Mouse (Mus musculus): Measurements from ENCODE around the gene Cxcr5. TPM values are rescaled to one million over a fixed set of nuclear protein-coding genes. Genes with fewer than 3 reads are reported as not detected.

The Cxcr5 gene
- polyA plus RNA-seq, 1 experiment, result not detected

GRCm38 (mm10) chr9:44551138-44551537 is 10.5 kb downstream of the Cxcr5 start:
- Histone ChIP-seq H3K4me3 (replicated peaks) (no peak overlapping the region), H3K4me1 (ENCODE audit: control insufficient read depth) (no peaks in the 10 kb centered on the region), H3K27me3 (ENCODE audit: control insufficient read depth) (no peaks in the 10 kb centered on the region)

GRCm38 (mm10) chr9:44548412-44549152 is 13.1 kb downstream of the Cxcr5 start:
- H3K4me3 ChIP-seq (replicated peaks), result no peak overlapping the region
- TF ChIP-seq GATA1 (IDR thresholded peaks at IDR 0.05; ENCODE audit: low read length) (no peak), TAL1 (IDR thresholded peaks at IDR 0.05; ENCODE audit: low read length) (no peak)
- no peaks in the 10 kb centered on the region for H3K36me3 ChIP-seq (ENCODE audit: control insufficient read depth)
- no peaks in the 10 kb centered on the region for H3K27me3 ChIP-seq (ENCODE audit: control insufficient read depth)
- no peaks in the 10 kb centered on the region for H3K9me3 ChIP-seq (ENCODE audit: control insufficient read depth, low read length)
- H3K4me1 ChIP-seq (ENCODE audit: control insufficient read depth), result no peaks in the 10 kb centered on the region

More at GRCm38 (mm10) chr9:44551138-44551537, 10.5 kb downstream of the Cxcr5 start:
- TF ChIP-seq GATA1 (IDR thresholded peaks at IDR 0.05; ENCODE audit: low read length) (no peak), TAL1 (IDR thresholded peaks at IDR 0.05; ENCODE audit: low read length) (no peak)
- Histone ChIP-seq H3K36me3 (ENCODE audit: control insufficient read depth) (no peaks in the 10 kb centered on the region), H3K9me3 (ENCODE audit: control insufficient read depth, low read length) (no peaks in the 10 kb centered on the region)

- Histone ChIP-seq H3K4me3 (replicated peaks) (no peak overlapping the region), H3K9me3 (ENCODE audit: control insufficient read depth, low read length) (no peaks in the 10 kb centered on the region), H3K36me3 (ENCODE audit: control insufficient read depth) (no peaks in the 10 kb centered on the region), H3K4me1 (ENCODE audit: control insufficient read depth) (no peaks in the 10 kb centered on the region), H3K27me3 (ENCODE audit: control insufficient read depth) (no peaks in the 10 kb centered on the region)
- no peak for TF ChIP-seq TAL1 (IDR thresholded peaks at IDR 0.05; ENCODE audit: low read length)
- no peak for TF ChIP-seq GATA1 (IDR thresholded peaks at IDR 0.05; ENCODE audit: low read length)
Observed at GRCm38 (mm10) chr9:44544986-44545385, 16.7 kb downstream of the Cxcr5 start.

- Histone ChIP-seq H3K27me3 (ENCODE audit: control insufficient read depth) (peaks cover 12% of the 10 kb centered on the region), H3K4me3 (replicated peaks) (no peak overlapping the region), H3K36me3 (ENCODE audit: control insufficient read depth) (no peaks in the 10 kb centered on the region), H3K4me1 (ENCODE audit: control insufficient read depth) (peaks cover 5% of the 10 kb centered on the region), H3K9me3 (ENCODE audit: control insufficient read depth, low read length) (no peaks in the 10 kb centered on the region)
- no peak for TF ChIP-seq TAL1 (IDR thresholded peaks at IDR 0.05; ENCODE audit: low read length)
- no peak for TF ChIP-seq GATA1 (IDR thresholded peaks at IDR 0.05; ENCODE audit: low read length)
Observed at GRCm38 (mm10) chr9:44542364-44542763, 19.3 kb downstream of the Cxcr5 start.

- H3K9me3 ChIP-seq (ENCODE audit: control insufficient read depth, low read length), result no peaks in the 10 kb centered on the region
- H3K36me3 ChIP-seq (ENCODE audit: control insufficient read depth), result no peaks in the 10 kb centered on the region
- H3K4me1 ChIP-seq (ENCODE audit: control insufficient read depth), result peaks cover 5% of the 10 kb centered on the region
- TF ChIP-seq GATA1 (IDR thresholded peaks at IDR 0.05; ENCODE audit: low read length) (no peak), TAL1 (IDR thresholded peaks at IDR 0.05; ENCODE audit: low read length) (no peak)
- H3K27me3 ChIP-seq (ENCODE audit: control insufficient read depth), result peaks cover 23% of the 10 kb centered on the region
- no peak overlapping the region for H3K4me3 ChIP-seq (replicated peaks)
Observed at GRCm38 (mm10) chr9:44540676-44541075, 21.0 kb downstream of the Cxcr5 start.

GRCm38 (mm10) chr9:44539816-44540421 is 21.8 kb downstream of the Cxcr5 start:
- peaks cover 5% of the 10 kb centered on the region for H3K4me1 ChIP-seq (ENCODE audit: control insufficient read depth)
- TF ChIP-seq GATA1 (IDR thresholded peaks at IDR 0.05; ENCODE audit: low read length) (no peak), TAL1 (IDR thresholded peaks at IDR 0.05; ENCODE audit: low read length) (no peak)
- no peaks in the 10 kb centered on the region for H3K9me3 ChIP-seq (ENCODE audit: control insufficient read depth, low read length)
- H3K36me3 ChIP-seq (ENCODE audit: control insufficient read depth), result no peaks in the 10 kb centered on the region
- H3K4me3 ChIP-seq (replicated peaks), result no peak overlapping the region
- H3K27me3 ChIP-seq (ENCODE audit: control insufficient read depth), result peaks cover 24% of the 10 kb centered on the region

GRCm38 (mm10) chr9:44537625-44538301 is 23.9 kb downstream of the Cxcr5 start:
- H3K4me3 ChIP-seq (replicated peaks), result no peak overlapping the region
- H3K27me3 ChIP-seq (ENCODE audit: control insufficient read depth), result peaks cover 24% of the 10 kb centered on the region
- TF ChIP-seq GATA1 (IDR thresholded peaks at IDR 0.05; ENCODE audit: low read length) (no peak), TAL1 (IDR thresholded peaks at IDR 0.05; ENCODE audit: low read length) (no peak)
- H3K36me3 ChIP-seq (ENCODE audit: control insufficient read depth), result no peaks in the 10 kb centered on the region
- H3K4me1 ChIP-seq (ENCODE audit: control insufficient read depth), result peaks cover 5% of the 10 kb centered on the region
- no peaks in the 10 kb centered on the region for H3K9me3 ChIP-seq (ENCODE audit: control insufficient read depth, low read length)

- peaks cover 27% of the 10 kb centered on the region for H3K27me3 ChIP-seq (ENCODE audit: control insufficient read depth)
- TF ChIP-seq GATA1 (IDR thresholded peaks at IDR 0.05; ENCODE audit: low read length) (no peak), TAL1 (IDR thresholded peaks at IDR 0.05; ENCODE audit: low read length) (no peak)
- no peak overlapping the region for H3K4me3 ChIP-seq (replicated peaks)
- H3K36me3 ChIP-seq (ENCODE audit: control insufficient read depth), result no peaks in the 10 kb centered on the region
- H3K4me1 ChIP-seq (ENCODE audit: control insufficient read depth), result peaks cover 5% of the 10 kb centered on the region
- peaks cover 4% of the 10 kb centered on the region for H3K9me3 ChIP-seq (ENCODE audit: control insufficient read depth, low read length)
Observed at GRCm38 (mm10) chr9:44532991-44533580, 28.6 kb downstream of the Cxcr5 start.

- Histone ChIP-seq H3K4me3 (replicated peaks) (no peak overlapping the region), H3K4me1 (ENCODE audit: control insufficient read depth) (no peaks in the 10 kb centered on the region), H3K9me3 (ENCODE audit: control insufficient read depth, low read length) (peaks cover 4% of the 10 kb centered on the region), H3K27me3 (ENCODE audit: control insufficient read depth) (peaks cover 18% of the 10 kb centered on the region), H3K36me3 (ENCODE audit: control insufficient read depth) (no peaks in the 10 kb centered on the region)
- no peak for TF ChIP-seq GATA1 (IDR thresholded peaks at IDR 0.05; ENCODE audit: low read length)
- TF ChIP-seq TAL1 (IDR thresholded peaks at IDR 0.05; ENCODE audit: low read length), result no peak
Observed at GRCm38 (mm10) chr9:44528340-44528739, 33.3 kb downstream of the Cxcr5 start.
